12 mouse cellular contexts compared by ENCODE assay signal in the genomic region with DNA sequence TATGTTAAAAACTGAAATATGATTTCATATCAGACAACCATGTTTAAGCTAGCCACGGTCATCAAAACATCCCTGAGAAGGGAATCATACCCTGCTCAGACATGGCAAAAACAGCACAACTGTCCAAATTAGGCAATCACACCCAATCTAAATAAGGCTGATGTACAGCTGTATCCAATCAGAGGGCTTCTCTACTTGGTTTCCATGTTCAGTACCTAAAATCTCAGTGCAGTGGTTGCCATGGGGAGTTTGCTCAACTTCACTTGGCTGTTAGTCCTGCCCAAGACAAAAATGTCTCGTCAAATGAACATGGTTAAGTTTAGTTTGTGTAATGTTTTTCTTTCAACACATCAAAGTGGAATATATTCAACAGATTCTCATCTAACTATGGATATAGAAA.
"Had no signal": no experiment of that assay in that cellular context is flagged by ENCODE, and none has a peak within 500 bp of the region (broad histone marks: within the 10 kb centered on the region; RNA-seq: fewer than 3 reads in every experiment).

No protein-coding gene starts in this region.

- DNase-seq: lung, adult 18-20 months; lung, embryonic 14.5 days; lung, postnatal 10 days; lung, postnatal 4 days; midbrain, embryonic 14.5 days; retina, postnatal 1 day; right cerebral cortex, adult 18-20 months; right cerebral cortex, postnatal 14 days; spleen, adult 18-20 months; thymus, adult 18-20 months; thymus, postnatal 14 days; thymus, postnatal 36 days had no signal
